Mouse (Mus musculus): ENCODE results near the gene Lsm6. TPM values are rescaled to one million over a fixed set of nuclear protein-coding genes. Genes with fewer than 3 reads are reported as not detected.

Gene Lsm6
- total and polyA plus RNA-seq, 3 experiments: 60.0 to 186 (median 67.7) TPM

- in situ Hi-C loops (cut with MboI; ENCODE audit: low pct_ligation_motif_present, low pct_unique_long_range_greater_than_20kb, low sequenced_read_pairs): no loop called here
- DNase-seq (ENCODE audit: extremely low read depth): no peak
- Histone ChIP-seq H3K9me3 (replicated peaks; ENCODE audit: low read length) (peaks cover 3% of the 10 kb centered on the region), H3K4me2 (ENCODE audit: insufficient read depth, low read depth, poor library complexity, severe bottlenecking) (no peak overlapping the region), H3K36me3 (replicated peaks in 1 of 2; ENCODE audit: control insufficient read depth in 1 of 2, insufficient read depth in 1 of 2, low read length in 1 of 2) (no peaks in the 10 kb centered on the region), H3K27ac (ENCODE audit: insufficient read depth, low read depth) (no peak overlapping the region), H3K4me3 (replicated peaks in 1 of 3; ENCODE audit: low read depth in 2 of 3, low read length in 2 of 3, poor library complexity in 1 of 3) (no peak overlapping the region), H3K27me3 (replicated peaks) (no peaks in the 10 kb centered on the region), H3K79me2 (replicated peaks; ENCODE audit: control insufficient read depth, extremely low read depth, insufficient read depth, poor library complexity, severe bottlenecking) (no peaks in the 10 kb centered on the region), H3K9ac (ENCODE audit: insufficient read depth, low read depth) (no peak overlapping the region), H3K4me1 (ENCODE audit: control insufficient read depth in 1 of 2, insufficient read depth in 2 of 2) (no peaks in the 10 kb centered on the region)
- dilution Hi-C loops (cut with MboI; ENCODE audit: extremely low pct_ligation_motif_present, extremely low pct_unique_long_range_greater_than_20kb, low sequenced_read_pairs): no loop called here
- TF ChIP-seq CTCF (conservative IDR thresholded peaks at IDR 0.05 in 1 of 2, IDR thresholded peaks at IDR 0.05 in 1 of 2; ENCODE audit: low read depth in 2 of 2, low read length in 2 of 2) (no peak), BHLHE40 (IDR thresholded peaks at IDR 0.05; ENCODE audit: low read depth, low read length) (no peak), UBTF (IDR thresholded peaks at IDR 0.05; ENCODE audit: low read depth, low read length) (no peak), ETS1 (conservative IDR thresholded peaks at IDR 0.05; ENCODE audit: low read depth, low read length) (no peak), ELF1 (IDR thresholded peaks at IDR 0.05; ENCODE audit: low read depth, low read length) (no peak), EP300 (IDR thresholded peaks at IDR 0.05; ENCODE audit: low read length) (no peak), ZNF384 (IDR thresholded peaks at IDR 0.05; ENCODE audit: low read depth, low read length) (no peak), ZKSCAN1 (IDR thresholded peaks at IDR 0.05; ENCODE audit: borderline replicate concordance, low read depth, low read length) (no peak), JUND (conservative IDR thresholded peaks at IDR 0.05; ENCODE audit: low read depth, low read length) (no peak), IRF4 (IDR thresholded peaks at IDR 0.05; ENCODE audit: low read depth, low read length) (no peak), KAT2A (IDR thresholded peaks at IDR 0.05; ENCODE audit: insufficient replicate concordance, low read length) (no peak), SMC3 (IDR thresholded peaks at IDR 0.05; ENCODE audit: low read depth, low read length) (no peak), SIN3A (IDR thresholded peaks at IDR 0.05; ENCODE audit: low read length) (no peak), GABPA (IDR thresholded peaks at IDR 0.05; ENCODE audit: insufficient replicate concordance, low read depth, low read length) (no peak), POLR2A (IDR thresholded peaks at IDR 0.05; ENCODE audit: low read depth, low read length) (no peak), NELFE (IDR thresholded peaks at IDR 0.05; ENCODE audit: low read depth, low read length) (no peak), RAD21 (IDR thresholded peaks at IDR 0.05; ENCODE audit: low read depth, low read length) (no peak), ZC3H11A (IDR thresholded peaks at IDR 0.05; ENCODE audit: low read depth, low read length) (no peak), MEF2A (IDR thresholded peaks at IDR 0.05; ENCODE audit: borderline replicate concordance, low read depth, low read length) (no peak)
Measured at GRCm38 (mm10) chr8:78765556-78765955, 55.4 kb downstream of the Lsm6 start.

- H3K4me2 ChIP-seq (ENCODE audit: insufficient read depth, low read depth, poor library complexity, severe bottlenecking): no peak overlapping the region
- H3K9me3 ChIP-seq (replicated peaks; ENCODE audit: low read length): peaks cover 3% of the 10 kb centered on the region
- no peak overlapping the region for H3K27ac ChIP-seq (ENCODE audit: insufficient read depth, low read depth)
- H3K79me2 ChIP-seq (replicated peaks; ENCODE audit: control insufficient read depth, extremely low read depth, insufficient read depth, poor library complexity, severe bottlenecking): no peaks in the 10 kb centered on the region
- H3K9ac ChIP-seq (ENCODE audit: insufficient read depth, low read depth): no peak overlapping the region
- TF ChIP-seq POLR2A (IDR thresholded peaks at IDR 0.05; ENCODE audit: low read depth, low read length) (no peak), ZNF384 (IDR thresholded peaks at IDR 0.05; ENCODE audit: low read depth, low read length) (no peak), NRF1 (IDR thresholded peaks at IDR 0.05; ENCODE audit: low read depth, low read length) (no peak), MXI1 (IDR thresholded peaks at IDR 0.05; ENCODE audit: low read depth, low read length) (no peak), BHLHE40 (IDR thresholded peaks at IDR 0.05; ENCODE audit: low read depth, low read length) (no peak), MAZ (IDR thresholded peaks at IDR 0.05; ENCODE audit: low read depth, low read length) (no peak), RAD21 (IDR thresholded peaks at IDR 0.05; ENCODE audit: low read depth, low read length) (no peak), PAX5 (IDR thresholded peaks at IDR 0.05; ENCODE audit: low read length) (no peak)
- H3K36me3 ChIP-seq (replicated peaks in 1 of 2; ENCODE audit: control insufficient read depth in 1 of 2, insufficient read depth in 1 of 2, low read length in 1 of 2): no peaks in the 10 kb centered on the region
- dilution Hi-C loops (cut with MboI; ENCODE audit: extremely low pct_ligation_motif_present, extremely low pct_unique_long_range_greater_than_20kb, low sequenced_read_pairs): no loop called here
- no peaks in the 10 kb centered on the region for H3K4me1 ChIP-seq (ENCODE audit: control insufficient read depth in 1 of 2, insufficient read depth in 2 of 2)
- H3K27me3 ChIP-seq (replicated peaks): no peaks in the 10 kb centered on the region
- H3K4me3 ChIP-seq (replicated peaks in 1 of 3; ENCODE audit: low read depth in 2 of 3, low read length in 2 of 3, poor library complexity in 1 of 3): no peak overlapping the region
- in situ Hi-C loops (cut with MboI; ENCODE audit: low pct_ligation_motif_present, low pct_unique_long_range_greater_than_20kb, low sequenced_read_pairs): no loop called here
- DNase-seq (ENCODE audit: extremely low read depth): no peak
Measured at GRCm38 (mm10) chr8:78764976-78765375, 56.0 kb downstream of the Lsm6 start.
